Mouse (Mus musculus) MEL (cell line): ENCODE results near the gene Vwa8. TPM values are rescaled to one million over a fixed set of nuclear protein-coding genes. Genes with fewer than 3 reads are reported as not detected.

ENCODE experiments used
- DNase-seq: peaks from one replicate; pipeline ENCODE4 v3.0.0; 2011; ENCODE audit warnings: low read depth, low spot score
- H3K27ac ChIP-seq: 2 replicates; pipeline ENCODE4 v1.5.1; 2012; ENCODE audit warnings: low read depth, mild to moderate bottlenecking, control low read depth, low read length, moderate library complexity; ENCODE audit not compliant: control insufficient read depth
- H3K27me3 ChIP-seq, 2 experiments: fragments of 150-350 bp in 1 of 2; sonication (generic) in 1 of 2; 2 replicates each; pipeline ENCODE4 v1.6.1; 2012; ENCODE audit warnings: low read length in 2 of 2, mild to moderate bottlenecking in 2 of 2, improper control_type of control experiment in 1 of 2, moderate library complexity in 1 of 2; ENCODE audit not compliant: insufficient read depth in 2 of 2, control insufficient read depth in 1 of 2
- H3K36me3 ChIP-seq, 2 experiments: 2 replicates each; pipeline ENCODE4 v1.6.1; 2012 to 2014; ENCODE audit warnings: low read length in 2 of 2, improper control_type of control experiment in 1 of 2, inconsistent platforms in 1 of 2, mild to moderate bottlenecking in 1 of 2; ENCODE audit not compliant: insufficient read depth in 2 of 2, control insufficient read depth in 1 of 2
- H3K4me1 ChIP-seq, 2 experiments: fragments of 150-350 bp in 1 of 2; sonication (generic) in 1 of 2; 2 replicates each; pipeline ENCODE4 v1.6.1; 2012; ENCODE audit warnings: low read length in 2 of 2, improper control_type of control experiment in 1 of 2, mild to moderate bottlenecking in 1 of 2; ENCODE audit not compliant: insufficient read depth in 2 of 2, control insufficient read depth in 1 of 2
- H3K4me3 ChIP-seq, 2 experiments: fragments of 150-350 bp in 1 of 2; sonication (generic) in 1 of 2; 2 replicates each; pipeline ENCODE4 v1.5.1; 2012; ENCODE audit warnings: low read depth in 2 of 2, low read length in 2 of 2, mild to moderate bottlenecking in 2 of 2, moderate library complexity in 2 of 2, control low read depth in 1 of 2, improper control_type of control experiment in 1 of 2; ENCODE audit not compliant: control insufficient read depth in 1 of 2, insufficient read depth in 1 of 2
- H3K79me2 ChIP-seq: 2 replicates; pipeline ENCODE4 v1.6.1; 2012; ENCODE audit warnings: mild to moderate bottlenecking, low read length, moderate library complexity; ENCODE audit not compliant: control insufficient read depth, poor library complexity, insufficient read depth
- H3K9ac ChIP-seq: 2 replicates; pipeline ENCODE4 v1.6.1; 2012; ENCODE audit warnings: low read depth, mild to moderate bottlenecking, control low read depth, low read length, moderate library complexity; ENCODE audit not compliant: control insufficient read depth, poor library complexity, severe bottlenecking
- H3K9me3 ChIP-seq: fragments of 150-350 bp; sonication (generic); replicated peaks from 2 replicates; pipeline ENCODE4 v1.6.1; 2012; ENCODE audit warnings: mild to moderate bottlenecking, low read length, improper control_type of control experiment, moderate library complexity; ENCODE audit not compliant: insufficient read depth
- CTCF ChIP-seq, 3 experiments: IDR thresholded peaks in 2 of 3; conservative IDR thresholded peaks in 1 of 3; 2 replicates each; pipeline ENCODE4 v1.5.1; 2011 to 2012; ENCODE audit warnings: low read length in 3 of 3, low read depth in 2 of 3, mild to moderate bottlenecking in 2 of 3, improper control_type of control experiment in 1 of 3, inconsistent platforms in 1 of 3, mixed read lengths in 1 of 3, moderate library complexity in 1 of 3; ENCODE audit not compliant: control insufficient read depth in 1 of 3, insufficient read depth in 1 of 3, poor library complexity in 1 of 3, severe bottlenecking in 1 of 3
- EP300 ChIP-seq, 2 experiments: IDR thresholded peaks; 2 replicates each; pipeline ENCODE4 v1.6.1; 2011; ENCODE audit warnings: improper control_type of control experiment in 2 of 2, low read length in 2 of 2, low read depth in 1 of 2, mild to moderate bottlenecking in 1 of 2
- GABPA ChIP-seq: IDR thresholded peaks from 2 replicates; pipeline ENCODE4 v1.6.1; 2012; ENCODE audit warnings: low read depth, mild to moderate bottlenecking, inconsistent platforms, low read length, improper control_type of control experiment, moderate library complexity
- GATA1 ChIP-seq: IDR thresholded peaks from 2 replicates; pipeline ENCODE4 v1.6.1; 2011; ENCODE audit warnings: low read depth, low read length, improper control_type of control experiment
- KAT2A ChIP-seq: conservative IDR thresholded peaks from 2 replicates; pipeline ENCODE4 v1.6.1; 2012; ENCODE audit warnings: low read depth, low read length, improper control_type of control experiment, inconsistent platforms
- MAX ChIP-seq: IDR thresholded peaks from 2 replicates; pipeline ENCODE4 v1.6.1; 2011; ENCODE audit warnings: low read length, improper control_type of control experiment
- MAZ ChIP-seq: IDR thresholded peaks from 2 replicates; pipeline ENCODE4 v1.6.1; 2012; ENCODE audit warnings: low read depth, mild to moderate bottlenecking, inconsistent platforms, low read length, improper control_type of control experiment
- POLR2A ChIP-seq, 2 experiments: IDR thresholded peaks; 2 replicates each; pipeline ENCODE4 v1.6.1; 2011 to 2012; ENCODE audit warnings: low read length in 2 of 2, mild to moderate bottlenecking in 2 of 2, control low read depth in 1 of 2, improper control_type of control experiment in 1 of 2, low read depth in 1 of 2, moderate library complexity in 1 of 2; ENCODE audit not compliant: control insufficient read depth in 1 of 2, insufficient read depth in 1 of 2, poor library complexity in 1 of 2
- POLR2AphosphoS2 ChIP-seq: IDR thresholded peaks from 2 replicates; pipeline ENCODE4 v1.6.1; 2011; ENCODE audit warnings: low read length, improper control_type of control experiment
- POLR2AphosphoS5 ChIP-seq: IDR thresholded peaks from 2 replicates; pipeline ENCODE4 v1.6.1; 2012; ENCODE audit warnings: low read depth, borderline replicate concordance, mild to moderate bottlenecking, inconsistent platforms, low read length, moderate library complexity, mixed read lengths
- RAD21 ChIP-seq: IDR thresholded peaks from 2 replicates; pipeline ENCODE4 v1.6.1; 2011; ENCODE audit warnings: mild to moderate bottlenecking, low read depth, low read length, improper control_type of control experiment
- SMC3 ChIP-seq: IDR thresholded peaks from 2 replicates; pipeline ENCODE4 v1.6.1; 2011; ENCODE audit warnings: low read depth, low read length, improper control_type of control experiment
- TAL1 ChIP-seq: IDR thresholded peaks from 2 replicates; pipeline ENCODE4 v1.6.1; 2012; ENCODE audit warnings: mild to moderate bottlenecking, inconsistent platforms, low read length, moderate library complexity, mixed read lengths
- UBTF ChIP-seq: IDR thresholded peaks from 2 replicates; pipeline ENCODE4 v1.6.1; 2012; ENCODE audit warnings: low read depth, mild to moderate bottlenecking, inconsistent platforms, low read length, improper control_type of control experiment, moderate library complexity, borderline replicate concordance; ENCODE audit not compliant: insufficient read depth
- USF1 ChIP-seq: IDR thresholded peaks from 2 replicates; pipeline ENCODE4 v1.6.1; 2014; ENCODE audit warnings: low read depth, mild to moderate bottlenecking, inconsistent platforms, low read length, improper control_type of control experiment, moderate library complexity
- ZNF384 ChIP-seq: IDR thresholded peaks from 2 replicates; pipeline ENCODE4 v1.6.1; 2012; ENCODE audit warnings: low read depth, mild to moderate bottlenecking, inconsistent platforms, low read length, improper control_type of control experiment
- polyA plus RNA-seq, 2 experiments: library from polyadenylated mRNA; stranded (reverse) in 1 of 2; unstranded in 1 of 2; fragments of >175 nt in 1 of 2; fragments of >200 nt in 1 of 2; gene quantifications; 2 replicates each; pipeline versions ENCODE4 v1.2.1 to v1.2.4; 2012; ENCODE audit warnings: low replicate concordance in 2 of 2, low read depth in 1 of 2; ENCODE audit not compliant: insufficient read length in 2 of 2, insufficient read depth in 1 of 2, missing spikeins in 1 of 2
- total RNA-seq: library from RNA; depleted of rRNA; stranded (reverse); fragments of 300-350 nt; gene quantifications from 2 replicates; pipeline ENCODE4 v1.2.3, GENCODE M21; 2012

Gene Vwa8
- total and polyA plus RNA-seq, 3 experiments: 12.4 to 19.6 TPM; not detected in 1

GRCm38 (mm10) chr14:79214129-79214528 is 365.3 kb downstream of the Vwa8 start:
- H3K9me3 ChIP-seq: no peaks in the 10 kb centered on the region
- H3K4me1 ChIP-seq: no peaks in the 10 kb centered on the region
- H3K4me3 ChIP-seq: no peak overlapping the region
- H3K79me2 ChIP-seq: no peaks in the 10 kb centered on the region
- no peak overlapping the region for H3K27ac ChIP-seq
- no peak for DNase-seq
- no peaks in the 10 kb centered on the region; a peak in 1 of 4 replicates for H3K27me3 ChIP-seq
- TF ChIP-seq GABPA: no peak
- TF ChIP-seq MAX: no peak
- TF ChIP-seq GATA1: no peak
- TF ChIP-seq POLR2A (IDR thresholded peaks at IDR 0.05; ENCODE audit: control insufficient read depth in 1 of 2, insufficient read depth in 1 of 2, low read depth in 1 of 2, low read length in 2 of 2, poor library complexity in 1 of 2): no peak
- TF ChIP-seq TAL1: no peak
- TF ChIP-seq KAT2A: no peak
- no peak for TF ChIP-seq UBTF
- TF ChIP-seq POLR2AphosphoS5: no peak
- TF ChIP-seq ZNF384: no peak
- TF ChIP-seq CTCF (IDR thresholded peaks at IDR 0.05 in 2 of 3, conservative IDR thresholded peaks at IDR 0.05 in 1 of 3; ENCODE audit: control insufficient read depth in 1 of 3, insufficient read depth in 1 of 3, low read depth in 2 of 3, low read length in 3 of 3, poor library complexity in 1 of 3, severe bottlenecking in 1 of 3): no peak
- no peak for TF ChIP-seq MAZ
- no peak for TF ChIP-seq POLR2AphosphoS2
- no peak for TF ChIP-seq RAD21
- TF ChIP-seq, all 39 proteins: peak for 0
- no peaks in the 10 kb centered on the region for H3K36me3 ChIP-seq
- no peak overlapping the region for H3K9ac ChIP-seq

- no peaks in the 10 kb centered on the region for H3K4me1 ChIP-seq
- no peak for TF ChIP-seq SMC3
- TF ChIP-seq EP300 (IDR thresholded peaks at IDR 0.05; ENCODE audit: low read depth in 1 of 2, low read length in 2 of 2): no peak
- TF ChIP-seq CTCF (IDR thresholded peaks at IDR 0.05 in 2 of 3, conservative IDR thresholded peaks at IDR 0.05 in 1 of 3; ENCODE audit: control insufficient read depth in 1 of 3, insufficient read depth in 1 of 3, low read depth in 2 of 3, low read length in 3 of 3, poor library complexity in 1 of 3, severe bottlenecking in 1 of 3): no peak
- TF ChIP-seq USF1: no peak
- no peak for TF ChIP-seq TAL1
- TF ChIP-seq POLR2AphosphoS5: no peak
- TF ChIP-seq, all 39 proteins: peak for 0
- Histone ChIP-seq H3K36me3 (no peaks in the 10 kb centered on the region), H3K4me3 (no peak overlapping the region), H3K9me3 (no peaks in the 10 kb centered on the region), H3K27me3 (no peaks in the 10 kb centered on the region; a peak in 1 of 4 replicates), H3K27ac (no peak overlapping the region), H3K79me2 (no peaks in the 10 kb centered on the region), H3K9ac (no peak overlapping the region)
- no peak for DNase-seq
Measured at GRCm38 (mm10) chr14:79214660-79215249, 365.9 kb downstream of the Vwa8 start.
